Mouse (Mus musculus) liver, embryonic 12.5 days (tissue): ENCODE results near the gene Tdgf1. TPM values are rescaled to one million over a fixed set of nuclear protein-coding genes. Genes with fewer than 3 reads are reported as not detected.
A peak's percentile ranks its signal among the peaks of the same experiment; 100 is the strongest.

Source experiments
- ATAC-seq: fragments of 200-750 bp; cut with Nextera tagmentation; 2 replicates; pipeline ENCODE4 v1.8.0; 2017; ENCODE audit warnings: moderate number of reproducible peaks, mild to moderate bottlenecking, moderate library complexity
- H3K27ac ChIP-seq: fragments of 300-500 bp; sonication (generic); 2 replicates; pipeline ENCODE4 v1.5.1; 2016; ENCODE audit warnings: mild to moderate bottlenecking
- H3K27me3 ChIP-seq: fragments of 300-500 bp; sonication (generic); replicated peaks from 2 replicates; pipeline ENCODE4 v1.6.1; 2016; ENCODE audit warnings: mild to moderate bottlenecking, moderate library complexity
- H3K36me3 ChIP-seq: fragments of 300-500 bp; sonication (generic); 2 replicates; pipeline ENCODE4 v1.6.1; 2016; ENCODE audit warnings: mild to moderate bottlenecking, moderate library complexity
- H3K4me1 ChIP-seq: fragments of 300-500 bp; sonication (generic); 2 replicates; pipeline ENCODE4 v1.6.1; 2016
- H3K4me2 ChIP-seq: fragments of 300-500 bp; sonication (generic); 2 replicates; pipeline ENCODE4 v1.6.1; 2016; ENCODE audit warnings: mild to moderate bottlenecking, moderate library complexity
- H3K4me3 ChIP-seq: fragments of 300-500 bp; sonication (generic); 2 replicates; pipeline ENCODE4 v1.5.1; 2016; ENCODE audit warnings: mild to moderate bottlenecking, moderate library complexity
- H3K9ac ChIP-seq: fragments of 300-500 bp; sonication (generic); 2 replicates; pipeline ENCODE4 v1.6.1; 2016; ENCODE audit warnings: mild to moderate bottlenecking, moderate library complexity
- H3K9me3 ChIP-seq: fragments of 300-500 bp; sonication (generic); replicated peaks from 2 replicates; pipeline ENCODE4 v1.6.1; 2016; ENCODE audit warnings: mild to moderate bottlenecking, moderate library complexity
- WGBS: fragments of 180-500 bp; shearing (Covaris S2); methylation state at CpG from one replicate; pipeline ENCODE4 v1.1.7; 2016; ENCODE audit not compliant: insufficient replicate concordance; 5-methylcytosine and 5-hydroxymethylcytosine counted together
- polyA plus RNA-seq: library from polyadenylated mRNA; unstranded; fragments of >200 nt; fragmentation: Nextera tagmentation; extraction: Ambion mirVana; gene quantifications from 2 replicates; pipeline ENCODE4 v1.2.1, GENCODE M21; 2016

Gene Tdgf1
- polyA plus RNA-seq, 1 experiment from 2014 or later: not detected

GRCm38 (mm10) chr9:110952931-110953549 is 7.1 kb upstream of the Tdgf1 start:
- no peaks in the 10 kb centered on the region for H3K9me3 ChIP-seq
- H3K36me3 ChIP-seq: no peaks in the 10 kb centered on the region
- H3K4me2 ChIP-seq: peak overlapping the region; percentile 76
- no peak overlapping the region for H3K27ac ChIP-seq
- H3K9ac ChIP-seq: no peak overlapping the region
- H3K4me3 ChIP-seq: peak overlapping the region; percentile 55
- H3K27me3 ChIP-seq: peaks cover 28% of the 10 kb centered on the region
- WGBS: 32% methylated on average over 5 of the region's 5 CpGs
- H3K4me1 ChIP-seq: peaks cover 24% of the 10 kb centered on the region
- no peak for ATAC-seq

- Histone ChIP-seq H3K4me1 (peaks cover 28% of the 10 kb centered on the region), H3K27me3 (peaks cover 35% of the 10 kb centered on the region), H3K36me3 (no peaks in the 10 kb centered on the region), H3K4me2 (no peak overlapping the region), H3K27ac (no peak overlapping the region), H3K4me3 (no peak overlapping the region), H3K9me3 (no peaks in the 10 kb centered on the region), H3K9ac (no peak overlapping the region)
- WGBS: 30% methylated on average over 6 of the region's 6 CpGs
- ATAC-seq: no peak
Observed at GRCm38 (mm10) chr9:110952398-110952797, 6.4 kb upstream of the Tdgf1 start.

DNA sequence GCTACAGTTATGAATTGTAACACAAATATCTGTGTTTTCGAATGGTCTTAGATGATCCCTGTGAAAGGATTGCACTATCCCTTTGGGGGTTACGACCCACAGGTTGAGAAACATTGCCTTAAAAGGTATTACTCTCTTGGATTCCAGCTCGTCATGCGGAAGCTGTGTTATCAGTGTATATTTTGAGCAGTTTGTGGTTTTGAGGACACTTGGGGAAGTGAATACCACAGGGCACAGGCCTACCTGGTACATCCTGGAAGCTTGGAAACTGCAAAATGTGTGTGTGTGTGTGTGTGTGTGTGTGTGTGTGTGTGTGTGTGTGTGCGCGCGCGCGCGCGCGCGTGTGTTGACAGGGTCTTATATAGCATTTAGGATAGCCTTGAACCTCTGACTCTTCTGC is 5.9 kb upstream of the Tdgf1 start:
- Histone ChIP-seq H3K9ac (no peak overlapping the region), H3K4me3 (no peak overlapping the region), H3K4me1 (peaks cover 28% of the 10 kb centered on the region), H3K27me3 (peaks cover 40% of the 10 kb centered on the region), H3K27ac (no peak overlapping the region), H3K36me3 (no peaks in the 10 kb centered on the region), H3K9me3 (no peaks in the 10 kb centered on the region), H3K4me2 (no peak overlapping the region)
- WGBS: 72% methylated on average over 13 of the region's 13 CpGs
- ATAC-seq: no peak

DNA sequence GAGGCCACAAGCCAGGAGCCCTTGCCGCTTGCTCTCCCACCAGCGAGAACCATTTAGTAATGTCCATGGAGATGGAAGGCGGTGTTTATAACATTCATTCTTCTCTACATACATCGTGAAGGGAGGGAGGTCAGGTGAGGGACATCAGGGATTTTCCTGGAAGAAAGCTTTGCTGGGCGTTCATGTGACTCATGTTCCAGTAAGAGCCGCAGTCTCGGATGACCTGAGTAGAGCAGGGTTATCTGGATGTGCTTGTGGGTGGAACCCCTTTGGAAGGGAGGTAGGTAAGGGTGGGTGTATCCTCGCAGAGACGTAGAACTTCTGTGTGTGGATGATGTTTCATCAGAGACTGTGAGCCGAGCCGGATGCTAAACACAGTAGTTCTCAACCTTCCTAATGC is 5.4 kb upstream of the Tdgf1 start, which contains the start of gene Lrrc2:
Gene Lrrc2 (plus strand): TSS at position 149 of the 400 bp plus-strand sequence.
- peaks cover 45% of the 10 kb centered on the region for H3K27me3 ChIP-seq
- ATAC-seq: no peak
- 46% methylated on average over 11 of the region's 11 CpGs for WGBS
- H3K27ac ChIP-seq: no peak within 1 kb of the TSS
- H3K9ac ChIP-seq: no peak within 1 kb of the TSS
- no peaks in the 10 kb centered on the region for H3K36me3 ChIP-seq
- H3K4me2 ChIP-seq: no peak within 1 kb of the TSS
- H3K4me1 ChIP-seq: peaks cover 32% of the 10 kb centered on the region
- no peak within 1 kb of the TSS for H3K4me3 ChIP-seq
- no peaks in the 10 kb centered on the region for H3K9me3 ChIP-seq

DNA sequence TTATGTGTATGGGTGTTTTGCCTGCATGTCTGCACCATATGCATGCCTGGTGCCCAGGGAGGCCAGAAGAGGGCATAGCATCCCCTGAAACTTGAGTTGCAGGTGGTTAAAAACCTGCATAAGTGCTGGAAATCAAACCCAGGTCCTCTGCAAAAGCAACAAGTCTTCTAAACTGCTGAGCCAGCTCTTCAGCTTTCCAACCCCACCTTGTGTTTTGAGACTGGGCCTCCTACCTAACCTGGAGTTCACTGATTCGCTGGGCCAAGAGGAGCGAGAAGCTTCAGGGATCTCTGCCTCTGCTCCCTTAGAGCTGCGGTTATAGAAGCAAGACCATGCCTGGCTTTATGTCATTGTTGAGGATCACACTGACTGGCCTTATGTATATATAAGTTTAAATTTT is 4.2 kb upstream of the Tdgf1 start:
- no peak overlapping the region for H3K9ac ChIP-seq
- no peak for ATAC-seq
- no peak overlapping the region for H3K4me3 ChIP-seq
- 90% methylated on average over 3 of the region's 3 CpGs for WGBS
- no peaks in the 10 kb centered on the region for H3K36me3 ChIP-seq
- H3K27ac ChIP-seq: no peak overlapping the region
- H3K9me3 ChIP-seq: no peaks in the 10 kb centered on the region
- H3K27me3 ChIP-seq: peaks cover 48% of the 10 kb centered on the region
- peaks cover 33% of the 10 kb centered on the region for H3K4me1 ChIP-seq
- H3K4me2 ChIP-seq: no peak overlapping the region

GRCm38 (mm10) chr9:110948813-110949310 is 2.9 kb upstream of the Tdgf1 start:
- no peak overlapping the region for H3K27ac ChIP-seq
- WGBS: 37% methylated on average over 8 of the region's 8 CpGs
- no peak for ATAC-seq
- no peaks in the 10 kb centered on the region for H3K9me3 ChIP-seq
- peaks cover 48% of the 10 kb centered on the region for H3K27me3 ChIP-seq
- H3K4me3 ChIP-seq: no peak overlapping the region
- H3K9ac ChIP-seq: no peak overlapping the region
- H3K4me2 ChIP-seq: no peak overlapping the region
- H3K4me1 ChIP-seq: peaks cover 32% of the 10 kb centered on the region
- no peaks in the 10 kb centered on the region for H3K36me3 ChIP-seq

DNA sequence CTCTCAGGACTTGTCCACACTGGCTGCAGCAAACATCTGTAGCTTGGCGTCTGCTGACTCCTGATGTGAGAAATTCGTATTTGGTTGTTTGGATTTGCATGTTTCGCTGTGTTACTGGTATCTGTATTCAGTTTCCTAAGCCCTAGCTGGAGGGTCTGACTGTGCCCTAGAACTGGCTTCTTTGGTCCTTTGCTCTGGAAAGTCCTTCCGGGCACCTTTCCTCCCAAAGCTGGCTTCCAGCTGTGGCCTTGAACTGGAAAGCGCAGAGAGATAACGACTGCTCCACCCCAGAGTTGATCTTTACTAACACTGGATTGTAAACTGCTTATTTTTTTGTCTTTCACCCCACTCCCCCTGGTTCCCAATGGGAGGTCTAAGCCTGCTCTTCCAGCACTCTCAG is 1.9 kb upstream of the Tdgf1 start:
- Histone ChIP-seq H3K4me1 (peaks cover 29% of the 10 kb centered on the region), H3K27ac (no peak overlapping the region), H3K27me3 (peaks cover 49% of the 10 kb centered on the region), H3K4me3 (no peak overlapping the region), H3K36me3 (no peaks in the 10 kb centered on the region), H3K4me2 (no peak overlapping the region), H3K9me3 (no peaks in the 10 kb centered on the region), H3K9ac (no peak overlapping the region)
- ATAC-seq: no peak
- WGBS: 43% methylated on average over 6 of the region's 6 CpGs

GRCm38 (mm10) chr9:110947261-110947661 is 1.3 kb upstream of the Tdgf1 start:
- Histone ChIP-seq H3K9ac (no peak overlapping the region), H3K4me3 (no peak overlapping the region), H3K27ac (no peak overlapping the region), H3K4me1 (peaks cover 23% of the 10 kb centered on the region), H3K27me3 (peaks cover 52% of the 10 kb centered on the region), H3K36me3 (no peaks in the 10 kb centered on the region), H3K9me3 (no peaks in the 10 kb centered on the region), H3K4me2 (no peak overlapping the region)
- 18% methylated on average over 6 of the region's 6 CpGs for WGBS
- no peak for ATAC-seq

DNA sequence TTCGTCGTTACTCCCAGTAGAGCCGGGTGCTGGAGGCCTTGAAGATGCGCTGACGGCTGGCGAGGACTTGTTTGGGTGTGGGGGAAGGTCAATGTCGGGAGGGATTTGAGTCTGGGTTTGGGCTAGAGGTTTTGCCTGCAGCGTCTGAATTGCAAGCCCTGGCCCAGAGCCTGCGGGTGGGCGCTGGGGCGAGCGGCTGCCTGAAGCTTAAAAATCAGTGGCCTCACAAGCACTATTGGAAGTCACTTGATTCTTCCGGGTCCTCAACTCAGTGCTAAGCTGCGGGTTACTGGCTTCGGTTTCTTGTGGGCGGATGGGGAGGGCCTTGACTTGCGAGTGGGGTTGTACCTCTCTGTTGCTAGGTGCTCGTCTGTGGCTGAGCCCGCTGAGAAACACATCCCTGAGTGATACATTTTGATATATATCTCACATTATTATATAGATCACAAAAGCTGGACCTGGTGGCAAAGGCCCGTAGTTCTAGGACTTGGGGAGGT is 638 bp upstream of the Tdgf1 start:
- ATAC-seq: no peak
- Histone ChIP-seq H3K9ac (no peak overlapping the region), H3K27me3 (peaks cover 52% of the 10 kb centered on the region), H3K36me3 (no peaks in the 10 kb centered on the region), H3K4me1 (peaks cover 22% of the 10 kb centered on the region), H3K27ac (no peak overlapping the region), H3K4me3 (no peak overlapping the region), H3K9me3 (no peaks in the 10 kb centered on the region), H3K4me2 (no peak overlapping the region)
- WGBS: 21% methylated on average over 20 of the region's 20 CpGs

GRCm38 (mm10) chr9:110945343-110945742 is 615 bp downstream of the Tdgf1 start:
- H3K36me3 ChIP-seq: no peaks in the 10 kb centered on the region
- 19% methylated on average over 18 of the region's 18 CpGs for WGBS
- no peak overlapping the region for H3K4me2 ChIP-seq
- peaks cover 22% of the 10 kb centered on the region for H3K4me1 ChIP-seq
- H3K27me3 ChIP-seq: peaks cover 52% of the 10 kb centered on the region
- H3K9ac ChIP-seq: no peak overlapping the region
- no peak overlapping the region for H3K4me3 ChIP-seq
- no peaks in the 10 kb centered on the region for H3K9me3 ChIP-seq
- H3K27ac ChIP-seq: no peak overlapping the region
- ATAC-seq: no peak

DNA sequence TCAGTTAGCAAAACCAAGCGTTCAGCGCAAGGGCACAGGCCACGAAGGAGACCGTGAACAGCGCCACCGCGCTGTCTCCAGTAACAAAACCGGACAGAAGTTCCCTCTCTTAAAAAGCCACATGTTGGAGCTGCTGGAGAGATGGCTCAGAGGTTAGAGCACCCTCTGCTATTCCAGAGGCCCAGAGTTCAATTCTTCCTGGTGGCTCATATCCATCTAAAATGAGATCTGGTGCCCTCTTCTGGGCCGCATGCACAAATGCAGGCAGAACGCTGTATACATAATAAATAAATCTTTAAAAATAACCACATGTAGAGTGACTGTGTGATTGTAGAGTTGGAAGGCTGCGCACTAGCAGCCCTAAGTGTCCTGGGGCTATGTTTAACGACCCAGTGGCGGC is 1.7 kb downstream of the Tdgf1 start:
- H3K4me3 ChIP-seq: no peak overlapping the region
- peaks cover 20% of the 10 kb centered on the region for H3K4me1 ChIP-seq
- no peak for ATAC-seq
- no peaks in the 10 kb centered on the region for H3K36me3 ChIP-seq
- no peaks in the 10 kb centered on the region for H3K9me3 ChIP-seq
- 27% methylated on average over 13 of the region's 13 CpGs for WGBS
- no peak overlapping the region for H3K9ac ChIP-seq
- H3K4me2 ChIP-seq: no peak overlapping the region
- peaks cover 52% of the 10 kb centered on the region for H3K27me3 ChIP-seq
- H3K27ac ChIP-seq: no peak overlapping the region

GRCm38 (mm10) chr9:110937506-110938490 is 8.2 kb downstream of the Tdgf1 start:
- Histone ChIP-seq H3K4me1 (no peaks in the 10 kb centered on the region), H3K4me3 (no peak overlapping the region), H3K27me3 (peaks cover 2% of the 10 kb centered on the region; the same call in 1 of the 2 replicates), H3K4me2 (no peak overlapping the region), H3K9ac (no peak overlapping the region), H3K36me3 (no peaks in the 10 kb centered on the region), H3K9me3 (no peaks in the 10 kb centered on the region), H3K27ac (no peak overlapping the region)
- 50% methylated on average over 12 of the region's 12 CpGs for WGBS
- no peak for ATAC-seq
